Mouse (Mus musculus) spleen, postnatal 36 days (tissue): ENCODE measurements around the gene Foxp1.

Experiments used
- DNase-seq, 2 experiments: peaks; one replicate each; pipeline ENCODE4 v3.0.0; 2022; ENCODE audit warnings: low spot score in 2 of 2, mixed read lengths in 1 of 2

Gene Foxp1

DNA sequence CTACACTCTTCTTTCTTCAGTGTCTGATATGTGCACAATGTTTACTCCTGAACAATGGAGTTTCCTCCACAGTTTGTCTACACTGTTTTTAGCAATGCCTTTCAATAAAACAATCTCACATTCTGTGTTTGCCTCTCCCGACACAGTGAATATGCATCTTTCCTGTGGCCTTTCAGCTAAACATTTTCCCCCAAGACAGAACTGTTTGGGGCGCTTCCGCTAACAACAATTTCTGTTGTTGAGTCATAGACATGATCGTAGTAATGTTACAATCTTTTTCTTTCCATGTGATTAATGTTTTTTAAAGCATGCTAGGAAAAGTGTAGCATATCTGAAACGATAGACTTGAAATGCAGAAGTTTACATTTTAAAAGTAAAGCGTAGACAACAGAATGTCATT, 194.4 kb downstream of the Foxp1 start:
- no peak for DNase-seq

DNA sequence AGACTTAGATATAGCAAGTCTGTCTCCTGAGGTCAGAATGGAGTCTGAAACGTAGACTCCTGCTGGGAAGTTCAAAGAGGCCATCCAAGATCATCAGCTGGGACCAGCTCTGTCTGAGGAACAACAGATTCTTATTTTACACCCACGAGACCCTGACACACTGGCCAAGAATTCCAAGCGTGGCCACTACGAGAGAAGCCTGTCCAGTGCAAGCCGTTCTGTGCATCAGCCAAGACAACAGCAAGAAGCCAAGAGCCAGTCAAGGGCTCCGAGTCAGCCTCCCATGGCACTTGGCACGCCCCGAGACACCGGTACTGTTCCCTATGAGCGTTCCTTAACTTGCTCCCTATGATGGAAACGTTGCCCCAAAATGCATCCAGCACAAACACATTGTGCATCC, 194.8 kb downstream of the Foxp1 start:
- DNase-seq = no peak

DNA sequence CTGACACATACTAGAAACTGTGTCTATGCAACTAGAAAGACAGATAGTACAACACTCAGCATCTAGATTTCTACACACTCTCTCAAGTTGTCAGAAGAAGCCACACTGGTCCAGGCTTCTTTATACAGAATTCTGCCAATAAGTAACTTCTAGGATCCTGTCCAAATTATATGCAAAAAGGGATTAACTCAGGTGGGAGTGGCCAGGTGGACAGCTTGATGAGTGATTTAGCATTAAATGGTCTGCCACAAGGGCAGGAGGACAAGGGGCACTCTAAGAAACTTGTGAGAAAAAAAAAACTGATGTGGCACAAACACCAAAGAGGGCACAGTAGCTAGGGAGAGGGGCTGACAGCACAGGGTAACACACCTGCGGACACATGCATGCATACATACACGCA, 196.6 kb downstream of the Foxp1 start:
- DNase-seq = no peak

DNA sequence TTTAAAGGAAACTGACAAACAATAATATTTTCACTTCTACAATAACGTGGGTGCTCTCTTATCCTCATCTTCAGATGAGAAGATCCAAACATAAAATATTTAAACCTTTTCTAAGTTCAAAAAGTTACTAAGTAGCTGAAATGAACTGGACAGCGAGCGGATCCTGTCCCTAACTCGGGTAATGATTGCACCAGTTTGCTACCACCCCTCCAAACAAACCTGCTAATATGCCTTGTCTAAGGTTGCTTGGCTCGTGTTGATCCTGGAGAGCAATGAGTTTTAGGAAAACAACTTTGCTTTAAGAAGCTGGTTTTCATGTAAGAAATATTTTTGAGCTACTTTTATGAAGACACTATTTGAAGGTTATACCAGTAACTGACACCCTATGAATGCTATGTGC, 197.1 kb downstream of the Foxp1 start:
- no peak for DNase-seq

DNA sequence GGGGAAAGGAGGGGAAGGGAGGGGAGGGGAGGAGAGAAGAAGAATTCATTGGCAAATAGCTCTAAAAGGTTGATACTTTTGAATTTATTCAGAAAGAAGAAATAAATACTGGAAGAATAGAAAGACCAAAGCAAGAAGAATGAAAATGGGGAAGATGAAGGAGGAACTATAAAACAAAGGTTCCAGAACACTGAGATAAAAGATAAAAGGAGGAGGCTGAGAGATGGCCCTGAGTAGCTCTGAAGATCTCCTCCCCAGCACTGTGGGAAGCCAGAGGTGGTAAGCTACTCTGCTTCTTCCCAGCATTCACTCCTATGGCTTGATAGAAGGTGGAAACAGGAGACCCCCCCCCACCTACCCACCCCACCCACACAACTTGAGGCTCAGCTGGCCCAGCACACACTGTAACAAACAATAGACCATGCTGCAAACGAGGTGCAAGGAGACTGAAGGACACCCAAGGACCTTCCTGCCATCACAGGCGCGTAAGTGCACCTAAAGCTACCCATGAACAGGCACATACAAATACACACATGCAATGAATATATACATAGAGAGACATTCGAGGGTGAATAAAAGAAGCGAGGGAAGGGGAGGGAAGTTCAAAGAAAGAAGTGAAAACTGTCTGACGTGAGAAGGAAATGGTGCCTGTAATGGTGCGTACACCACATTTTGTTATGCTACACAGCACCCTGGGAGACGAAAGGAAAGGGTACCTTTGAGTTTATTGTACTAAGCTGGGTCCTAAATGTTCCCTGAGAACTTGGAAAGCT, 200.2 kb downstream of the Foxp1 start:
- peak; percentile 62 to 67 for DNase-seq

DNA sequence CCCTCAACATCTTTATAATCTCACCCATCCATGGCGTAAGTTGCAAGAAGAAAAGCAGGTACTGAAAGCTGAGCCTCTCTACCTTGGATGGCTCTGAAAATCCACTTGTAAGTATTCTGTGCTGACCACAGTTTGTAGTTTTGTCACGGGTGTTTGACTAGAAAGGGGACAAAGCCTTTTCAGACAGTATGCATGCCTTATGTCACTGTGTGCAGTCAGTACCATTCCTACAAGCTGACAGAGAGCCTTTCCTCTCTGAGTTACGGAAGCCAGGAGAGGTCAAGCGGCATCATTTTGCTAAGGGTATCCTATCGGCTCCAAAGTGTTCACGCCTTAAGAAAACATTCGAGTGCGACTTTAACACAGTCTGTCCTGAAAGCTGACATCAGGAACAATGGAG, 202.1 kb downstream of the Foxp1 start:
- DNase-seq = no peak

DNA sequence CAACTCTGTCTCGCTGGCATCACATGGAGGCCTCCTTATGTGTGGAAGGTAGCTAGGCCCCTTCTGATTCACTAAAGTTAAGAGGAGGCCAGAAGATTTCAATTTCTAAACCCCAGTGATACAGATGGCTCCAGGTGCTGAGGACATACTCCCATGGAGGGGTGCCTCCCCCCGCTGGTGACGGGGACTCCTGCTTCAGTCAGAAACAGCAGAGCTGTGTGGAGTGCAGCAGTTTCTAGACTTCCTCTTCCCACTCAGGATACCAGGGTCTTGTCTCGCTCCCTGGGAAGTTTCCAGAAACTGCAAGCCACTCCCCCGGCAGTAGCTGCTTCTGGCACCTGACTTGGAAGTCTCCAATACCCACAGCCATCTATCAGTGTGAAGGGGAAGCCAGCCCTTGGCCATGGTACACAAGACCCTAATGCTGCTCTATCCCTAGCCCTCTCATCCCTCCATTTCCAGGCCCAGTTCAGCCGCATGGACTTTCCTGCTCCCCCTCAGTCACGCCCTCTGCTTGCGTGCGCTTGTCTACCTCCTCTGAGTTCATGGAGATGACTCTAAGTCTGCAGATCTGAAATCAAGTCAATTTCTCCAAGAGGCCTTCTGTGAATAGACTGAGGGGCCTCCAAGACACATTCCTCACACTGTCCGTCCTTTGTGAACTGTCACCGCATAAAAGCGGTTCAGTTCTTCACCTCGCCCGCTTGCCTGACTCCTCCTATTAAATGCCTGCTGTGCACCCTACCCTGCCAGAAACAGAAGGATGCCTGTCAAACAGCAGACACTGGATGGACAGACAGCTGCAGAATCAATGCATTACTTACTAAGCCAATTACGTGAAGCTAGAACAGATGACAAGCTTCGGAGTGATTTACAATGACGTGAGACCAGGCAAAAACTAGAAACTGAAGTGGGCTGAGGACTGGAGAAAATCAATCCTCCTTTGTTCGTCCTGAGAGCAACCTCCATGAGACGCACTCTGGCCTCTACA, 202.8 kb downstream of the Foxp1 start:
- no peak for DNase-seq

DNA sequence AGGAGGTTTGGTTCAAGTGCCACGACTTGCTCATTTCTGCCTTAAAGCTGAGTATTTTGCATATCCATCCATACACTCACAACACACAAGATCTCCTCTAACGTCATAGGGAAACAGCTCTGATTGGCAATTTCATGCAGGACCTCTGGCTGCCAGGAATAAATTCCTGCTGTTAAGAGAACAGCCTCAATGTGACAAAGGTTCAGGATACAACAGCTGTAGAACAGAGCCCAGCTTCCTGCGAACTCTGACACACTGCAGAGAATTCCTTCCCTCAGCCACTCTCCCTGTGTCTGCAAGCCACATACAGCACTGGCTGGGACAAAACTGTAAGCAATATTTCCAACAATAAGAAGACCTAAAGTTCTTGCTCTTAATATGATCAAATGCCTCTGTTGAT, 207.8 kb downstream of the Foxp1 start:
- no peak for DNase-seq

DNA sequence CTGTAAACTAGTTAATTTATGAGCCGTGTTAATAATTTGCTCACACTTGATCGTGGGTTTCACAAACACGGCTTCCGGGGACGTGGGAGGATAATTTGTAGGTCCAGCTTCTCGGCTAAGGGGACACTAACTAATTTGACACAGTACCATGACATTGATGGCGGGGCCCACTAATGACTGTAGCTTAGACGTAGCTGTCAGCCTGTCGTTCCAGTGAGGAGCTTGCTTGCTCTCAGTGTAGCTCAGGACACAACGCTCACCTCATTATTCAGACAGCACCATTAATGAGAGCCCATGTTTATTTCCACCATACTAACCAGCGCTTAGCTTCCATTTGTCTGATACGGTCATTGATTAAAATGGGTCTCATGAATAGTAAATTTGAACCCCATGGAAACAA, 212.0 kb downstream of the Foxp1 start:
- no peak for DNase-seq

DNA sequence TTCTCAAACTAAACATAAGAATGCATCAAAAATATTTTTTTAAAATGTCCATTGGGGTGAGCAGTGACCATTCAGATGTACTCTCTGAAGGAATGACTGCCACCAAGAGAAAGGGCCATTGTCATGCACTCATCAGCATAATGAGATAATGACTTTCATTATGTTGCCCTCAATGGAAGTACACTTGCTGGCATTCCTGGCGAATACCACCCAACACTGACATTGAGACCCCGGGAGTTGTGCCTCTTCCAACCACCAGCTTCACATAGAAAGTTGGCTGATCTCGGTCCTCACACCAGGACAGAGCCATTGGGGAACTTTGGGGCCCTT, 212.4 kb downstream of the Foxp1 start:
- no peak for DNase-seq

DNA sequence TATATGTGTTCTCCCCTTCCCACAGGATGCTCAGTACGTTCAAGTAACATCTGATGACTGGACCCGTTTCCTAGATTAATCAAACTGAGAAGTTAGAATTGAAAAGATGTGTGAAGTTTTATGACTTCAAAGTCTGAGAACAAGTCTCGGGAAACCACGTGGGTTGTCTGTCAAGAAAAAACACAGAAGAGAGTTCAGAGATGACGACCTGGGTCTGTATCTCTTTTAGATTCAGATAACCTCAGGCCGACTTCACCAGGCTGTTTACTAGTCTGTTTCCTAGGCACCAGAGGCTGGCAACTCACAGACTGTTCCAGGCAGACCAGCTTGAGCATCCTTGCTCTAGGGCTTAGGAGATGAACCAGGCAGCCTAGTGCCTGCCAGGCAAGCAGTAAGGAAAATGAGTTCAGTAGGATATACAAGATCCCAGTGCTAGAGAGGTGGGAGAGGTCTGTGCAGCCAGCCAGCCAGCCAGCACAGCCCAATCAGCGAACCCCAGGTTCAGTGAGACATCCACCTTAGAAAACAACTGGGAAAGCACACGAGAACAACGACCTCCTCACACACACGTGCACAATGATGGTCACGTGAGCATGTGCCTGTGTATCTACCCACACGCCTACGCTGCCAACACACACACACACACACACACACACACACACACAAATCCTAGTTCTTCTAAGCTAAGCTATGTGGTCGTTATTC, 212.9 kb downstream of the Foxp1 start:
- DNase-seq = no peak

DNA sequence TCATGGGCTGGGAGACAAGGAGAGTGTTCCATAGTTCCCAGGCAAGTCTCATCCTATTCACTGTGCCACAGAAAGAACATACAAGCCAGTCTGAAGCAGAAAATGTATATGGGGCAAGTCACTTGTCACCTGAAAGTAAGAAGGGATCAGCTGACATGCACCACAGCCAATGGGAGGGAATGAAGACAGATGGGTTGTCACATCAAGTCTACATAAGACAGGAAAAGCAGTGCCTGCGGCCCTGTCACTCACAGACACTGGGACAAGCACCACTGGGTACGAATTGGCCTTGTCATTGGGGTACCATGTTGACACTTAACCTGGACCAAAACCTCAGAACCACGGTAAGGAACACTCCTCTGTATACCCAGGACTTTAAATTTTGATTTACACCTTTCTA, 216.8 kb downstream of the Foxp1 start:
- DNase-seq = peak in 1 of 2 experiments; percentile 33

DNA sequence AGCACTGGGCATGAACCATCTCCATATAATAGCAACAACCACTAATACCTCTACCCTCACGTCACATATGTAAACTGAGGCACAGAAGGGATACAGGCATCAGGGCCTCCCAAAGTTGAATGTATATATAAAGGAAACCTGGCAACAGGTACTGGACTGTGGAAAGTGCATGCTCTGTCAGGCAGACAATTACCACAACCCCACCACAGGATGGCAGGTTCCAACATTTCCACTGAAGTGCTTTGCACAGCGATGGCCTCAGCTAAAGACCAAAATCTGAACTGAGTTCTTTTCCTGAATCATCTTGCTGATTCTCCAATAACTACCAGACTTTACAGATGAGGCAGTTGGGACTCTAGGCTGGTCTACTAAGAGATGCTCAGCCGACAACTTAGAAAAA, 217.3 kb downstream of the Foxp1 start:
- DNase-seq = peak; percentile 40 to 43

DNA sequence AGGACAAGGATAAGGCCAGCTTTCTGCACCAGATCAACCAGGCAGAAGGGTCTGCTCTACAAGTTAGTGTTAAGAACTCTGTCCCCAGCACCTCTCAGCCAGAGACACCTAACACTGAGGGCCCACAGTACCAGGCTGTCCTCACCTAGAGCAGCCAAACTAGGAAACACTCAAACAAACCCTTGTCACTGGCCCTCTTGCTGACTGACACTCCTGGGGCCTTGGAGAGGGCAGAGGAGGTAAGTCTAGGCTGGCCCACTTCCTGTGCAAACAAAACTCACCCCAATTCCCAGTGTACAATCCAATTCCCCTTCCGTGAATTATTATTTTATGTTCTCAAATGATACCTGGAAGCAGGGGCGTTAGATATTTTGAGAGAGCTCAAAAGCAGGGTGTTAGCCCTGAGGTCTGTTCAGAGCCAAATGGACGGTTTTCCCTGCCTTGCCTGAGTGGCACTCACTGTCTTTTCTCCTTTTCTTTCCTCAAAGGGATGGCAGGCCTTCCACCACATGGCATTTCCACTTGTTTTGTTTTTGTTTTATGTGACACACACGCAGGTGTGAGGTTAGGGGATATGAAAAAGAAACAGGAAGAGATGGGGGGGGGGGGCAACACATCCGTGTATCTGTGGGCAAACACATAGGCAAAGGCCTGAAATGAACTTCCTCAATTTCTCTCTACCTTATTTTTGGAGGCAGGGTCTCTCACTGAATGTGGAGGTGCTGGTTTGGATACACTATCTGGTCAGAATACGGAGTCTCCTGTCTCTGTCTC, 219.7 kb downstream of the Foxp1 start:
- DNase-seq = peak; percentile 48 to 51

DNA sequence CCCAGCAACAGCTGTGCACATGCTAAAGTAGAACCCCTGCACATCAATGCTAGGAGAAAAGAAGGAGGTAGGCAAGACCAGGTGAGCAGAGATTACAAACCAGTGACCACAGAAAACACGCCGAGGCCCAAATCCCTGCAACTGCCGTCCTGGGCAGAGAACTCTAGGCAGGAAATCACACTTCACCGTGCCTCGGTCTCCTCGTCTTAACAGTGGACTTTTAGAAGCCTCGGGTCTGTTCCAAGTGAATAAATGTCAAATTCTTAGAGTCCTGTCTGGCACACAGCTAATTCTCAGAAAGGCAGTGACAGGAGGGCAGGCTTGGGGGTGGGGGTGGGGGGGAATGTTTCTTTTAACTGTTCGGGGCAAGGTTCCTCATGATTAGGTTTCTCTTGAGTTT, 220.6 kb downstream of the Foxp1 start:
- no peak for DNase-seq

DNA sequence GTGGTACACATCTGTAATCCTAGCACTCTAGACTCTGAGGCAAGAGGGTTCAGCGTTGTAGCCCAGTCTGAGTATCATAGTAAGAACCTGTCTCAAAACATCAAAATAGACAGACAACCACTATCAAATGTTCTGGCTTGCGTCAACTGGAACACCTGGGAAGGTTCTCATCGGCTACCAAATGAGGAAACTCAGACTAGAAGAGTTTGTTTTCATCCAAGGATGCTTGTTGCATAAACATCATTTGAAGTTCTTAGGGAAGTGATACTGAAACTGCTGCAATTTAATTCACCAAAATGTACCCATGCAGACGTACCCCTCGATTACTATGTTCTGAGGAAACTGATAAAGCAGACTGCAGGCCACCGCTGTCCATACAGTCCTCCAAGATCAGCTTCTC, 222.3 kb downstream of the Foxp1 start:
- peak; percentile 50 to 56 for DNase-seq

DNA sequence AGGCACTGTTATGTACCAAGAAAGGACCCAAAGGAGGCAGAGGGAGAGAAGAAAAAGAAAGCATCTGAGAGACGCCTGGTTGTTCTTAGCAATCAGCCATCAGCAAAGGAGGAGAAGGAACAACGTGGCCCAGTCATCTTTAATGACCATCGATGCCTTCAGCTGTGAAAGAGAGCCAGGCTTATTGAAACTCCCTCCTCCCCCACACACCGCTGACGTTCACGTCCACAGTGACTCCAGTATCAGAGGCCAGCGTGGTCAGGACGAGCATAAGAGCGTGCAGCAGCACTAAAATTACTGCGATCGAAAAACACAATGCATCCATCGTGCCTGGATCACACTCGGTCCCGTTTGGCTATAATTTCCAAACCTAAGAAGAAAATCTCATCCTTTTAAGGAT, 223.3 kb downstream of the Foxp1 start:
- DNase-seq = peak; percentile 48

DNA sequence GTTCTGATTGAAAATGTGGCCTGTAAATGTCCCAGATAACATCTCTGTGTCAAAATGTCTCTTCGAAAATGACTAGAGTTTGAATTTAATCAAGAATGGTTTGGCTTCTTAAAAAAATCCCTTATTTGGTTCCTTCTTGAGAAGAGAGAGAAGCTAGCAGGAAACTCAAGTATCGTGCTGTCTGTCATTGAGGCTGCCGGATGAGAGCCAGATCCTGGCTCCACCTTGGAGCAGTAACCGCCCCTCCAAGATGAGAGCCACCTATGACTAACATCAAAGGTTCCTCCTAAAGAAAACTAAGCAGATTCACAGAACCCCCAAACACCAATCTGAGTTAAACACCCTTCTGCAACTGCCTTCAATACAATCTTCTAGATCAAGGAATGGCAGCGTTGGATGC, 225.0 kb downstream of the Foxp1 start:
- DNase-seq = no peak

DNA sequence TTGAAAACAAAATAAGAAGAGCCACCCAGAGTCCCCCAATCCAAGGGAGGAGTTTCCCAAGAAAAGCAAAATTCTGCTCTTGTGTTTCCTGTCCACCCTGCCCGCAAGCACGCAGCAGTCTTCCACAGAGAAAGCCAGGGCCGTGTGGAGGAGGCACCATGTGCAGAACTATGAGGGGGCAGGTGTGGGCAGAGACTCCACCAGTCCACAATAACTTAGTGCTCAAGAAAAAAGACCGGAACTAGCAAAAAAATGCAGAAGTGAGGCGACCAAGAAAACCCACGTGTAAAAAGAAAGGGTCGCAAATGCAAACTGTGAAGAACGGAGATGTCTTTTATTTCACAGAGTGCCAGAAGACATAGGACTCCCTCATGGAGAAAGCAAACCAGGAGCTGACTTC, 227.0 kb downstream of the Foxp1 start:
- DNase-seq = peak; percentile 73 to 77

DNA sequence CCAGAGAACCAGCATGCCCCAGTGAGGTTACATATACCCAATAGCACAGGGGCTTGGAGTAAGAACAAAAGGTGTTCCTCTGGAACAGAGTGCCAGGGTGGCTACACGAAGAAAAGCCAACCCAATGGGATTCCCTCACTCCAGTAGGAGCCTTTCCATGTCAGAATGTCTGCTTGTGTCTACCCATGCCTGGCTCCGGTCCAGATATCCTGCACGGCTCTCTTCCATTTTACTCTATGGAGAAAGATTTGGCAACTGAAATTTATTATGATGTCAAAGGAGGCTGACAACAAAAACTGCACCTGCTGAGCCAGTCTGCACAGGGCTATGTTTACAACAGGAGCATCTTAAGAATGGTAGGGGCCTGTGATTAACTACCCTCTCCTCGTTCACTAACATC, 233.3 kb downstream of the Foxp1 start:
- no peak for DNase-seq

DNA sequence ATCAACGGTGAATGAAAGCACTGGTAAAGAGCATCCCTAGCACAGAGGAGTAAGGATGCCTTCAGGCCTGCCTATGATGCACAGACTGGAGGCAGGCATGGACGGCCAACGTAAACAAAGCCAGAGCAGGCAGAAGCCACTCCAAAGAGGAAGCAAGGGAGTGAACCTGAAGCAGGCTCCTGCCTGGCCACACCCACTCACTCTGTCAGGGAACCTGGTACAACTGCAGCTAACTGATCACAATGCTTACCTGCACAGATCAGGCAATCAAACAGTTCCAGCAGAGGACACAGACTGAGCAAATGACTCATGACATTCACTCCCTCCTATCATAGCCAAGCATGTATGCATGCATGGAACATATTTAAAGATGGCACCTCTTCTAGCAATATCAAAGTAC, 237.5 kb downstream of the Foxp1 start:
- DNase-seq = no peak

DNA sequence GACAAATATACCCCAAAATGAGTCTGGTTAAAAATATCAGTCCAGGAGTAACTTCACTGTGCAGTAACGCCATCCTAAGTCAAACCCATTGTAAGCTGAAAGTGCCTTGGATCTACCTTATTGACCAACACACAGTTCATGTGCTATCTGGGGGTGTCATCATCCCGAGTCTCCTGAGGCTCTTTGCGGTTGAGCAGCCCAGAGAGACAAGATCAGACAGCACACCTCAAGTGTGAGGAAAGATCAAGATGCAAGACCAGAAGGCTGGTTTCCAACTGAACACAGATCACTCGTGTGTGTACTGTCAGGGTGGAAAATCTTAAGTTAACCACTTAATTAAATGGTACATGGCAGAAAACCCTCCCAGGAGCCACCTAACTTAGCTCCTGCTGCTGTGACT, 238.5 kb downstream of the Foxp1 start:
- DNase-seq = no peak
